ENCODE assay signal across 8 mouse cellular contexts in genomic region chr15:79545921-79546399, GRCm38 (mm10). TPM values are rescaled to one million over a fixed set of nuclear protein-coding genes. Genes with fewer than 3 reads are reported as not detected.
DNase-seq lines count a peak whose midpoint lies in the region; ATAC-seq and TF ChIP-seq lines count a peak whose summit lies in the region.

No protein-coding gene starts in this region.

- no peaks in the 10 kb centered on the region for H3K4me1 ChIP-seq in embryonic facial prominence, embryonic 11.5 days (ENCODE audit: control insufficient read depth, insufficient read depth, low read length)
- peaks cover 22% of the 10 kb centered on the region for H3K4me1 ChIP-seq in kidney, embryonic 15.5 days
- peaks cover 19% of the 10 kb centered on the region for H3K4me1 ChIP-seq in lung, embryonic 16.5 days (replicated peaks; ENCODE audit: control insufficient read depth, insufficient read depth, low read length)

- peaks cover 12% of the 10 kb centered on the region for H3K36me3 ChIP-seq in embryonic facial prominence, embryonic 11.5 days (replicated peaks; ENCODE audit: control insufficient read depth, insufficient read depth, low read depth, low read length)
- peaks cover 40% of the 10 kb centered on the region for H3K36me3 ChIP-seq in kidney, embryonic 15.5 days
- H3K36me3 ChIP-seq in lung, embryonic 16.5 days (ENCODE audit: control insufficient read depth, insufficient read depth, low read length): peaks cover 27% of the 10 kb centered on the region

- ATAC-seq in embryonic facial prominence, embryonic 11.5 days (replicated peaks; ENCODE audit: insufficient number of reproducible peaks, low FRiP score, low TSS enrichment, low read depth): peak; percentile 67
- peak; percentile 82 for ATAC-seq in kidney, embryonic 15.5 days (replicated peaks; ENCODE audit: low FRiP score)
- ATAC-seq in lung, embryonic 16.5 days (ENCODE audit: low read depth): peak; percentile 75
- ATAC-seq in neutrophil, adult 5-6 weeks (ENCODE audit: extremely low read depth, insufficient number of reproducible peaks, low FRiP score, poor library complexity, severe bottlenecking): 0 out of 2 replicates have a peak, but pooled peaks have one; percentile 5

- H3K27me3 ChIP-seq in embryonic facial prominence, embryonic 11.5 days (ENCODE audit: control insufficient read depth, insufficient read depth, low read length): no peaks in the 10 kb centered on the region
- H3K27me3 ChIP-seq in kidney, embryonic 15.5 days: 0 out of 2 replicates have a peak, but pooled peaks cover 4% of the 10 kb centered on the region
- H3K27me3 ChIP-seq in lung, embryonic 16.5 days (ENCODE audit: control insufficient read depth, insufficient read depth, low read depth, low read length): no peaks in the 10 kb centered on the region; the same call in 1 of the 2 replicates

- WGBS in embryonic facial prominence, embryonic 11.5 days: 0% methylated on average over 51 of the region's 52 CpGs
- WGBS in kidney, embryonic 15.5 days: under 1% methylated on average over 44 of the region's 52 CpGs
- WGBS in lung, embryonic 16.5 days: under 1% methylated on average over 52 of the region's 52 CpGs

- peak overlapping the region; percentile 100 for H3K27ac ChIP-seq in left cerebral cortex, adult 2 months
- peak overlapping the region; percentile 95 for H3K27ac ChIP-seq in embryonic facial prominence, embryonic 11.5 days (replicated peaks; ENCODE audit: low read depth, low read length)
- peak overlapping the region; percentile 99 for H3K27ac ChIP-seq in kidney, embryonic 15.5 days
- peak overlapping the region; percentile 97 for H3K27ac ChIP-seq in lung, embryonic 16.5 days (ENCODE audit: low read length)

- peak overlapping the region; percentile 80 for H3K4me2 ChIP-seq in embryonic facial prominence, embryonic 11.5 days (ENCODE audit: low read depth, low read length)
- H3K4me2 ChIP-seq in kidney, embryonic 15.5 days: peak overlapping the region; percentile 67
- H3K4me2 ChIP-seq in lung, embryonic 16.5 days (ENCODE audit: low read depth, low read length): peak overlapping the region; percentile 85

- TF ChIP-seq CTCF in left cerebral cortex, adult 2 months (IDR thresholded peaks at IDR 0.05): no peak

- no peaks in the 10 kb centered on the region for H3K9me3 ChIP-seq in embryonic facial prominence, embryonic 11.5 days (replicated peaks; ENCODE audit: control insufficient read depth, low read length)
- no peaks in the 10 kb centered on the region for H3K9me3 ChIP-seq in kidney, embryonic 15.5 days (replicated peaks)
- H3K9me3 ChIP-seq in lung, embryonic 16.5 days (ENCODE audit: control insufficient read depth, low read length): no peaks in the 10 kb centered on the region

- H3K4me3 ChIP-seq in left cerebral cortex, adult 2 months: peak overlapping the region; percentile 94
- H3K4me3 ChIP-seq in embryonic facial prominence, embryonic 11.5 days (ENCODE audit: low read depth, low read length): peak overlapping the region; percentile 93
- H3K4me3 ChIP-seq in kidney, embryonic 15.5 days (replicated peaks): peak overlapping the region; percentile 87
- peak overlapping the region; percentile 75 for H3K4me3 ChIP-seq in lung, embryonic 16.5 days (ENCODE audit: low read length)

- intact Hi-C loops in left cerebral cortex, adult 2 months (cut with DNase I): loop anchor here (2.0 to 5.0 kb wide), 2 partner anchors 63 to 219 kb away; partner anchors contain the start of gene Pla2g6

- peak in 1 of 2 experiments; percentile 38 for DNase-seq in left cerebral cortex, adult 2 months (ENCODE audit: extremely low spot score in 1 of 2, low spot score in 2 of 2)
- no peak for DNase-seq in left cerebral cortex, adult 8-10 months (ENCODE audit: low spot score in 2 of 2)
- peak; percentile 80 to 92 for DNase-seq in adrenal gland, adult (ENCODE audit: inconsistent age in 2 of 2, low spot score in 1 of 2)
- DNase-seq in embryonic facial prominence, embryonic 11.5 days (ENCODE audit: low spot score): peak; percentile 59
- peak; percentile 78 to 80 for DNase-seq in heart, adult 9 months (ENCODE audit: low spot score in 2 of 2)

- H3K9ac ChIP-seq in embryonic facial prominence, embryonic 11.5 days (replicated peaks; ENCODE audit: low read length): peak overlapping the region; percentile 99
- H3K9ac ChIP-seq in kidney, embryonic 15.5 days: peak overlapping the region; percentile 99
- H3K9ac ChIP-seq in lung, embryonic 16.5 days (ENCODE audit: low read length): peak overlapping the region; percentile 100

RNA-seq across cellular contexts. Expression of gene Ddx17, which starts 0.6 kb away (rescaled TPM):
- 100 to 1,000 TPM; 323 to 340 TPM for total RNA-seq in left cerebral cortex, adult 2 months (2021)
- total RNA-seq in left cerebral cortex, adult 8-10 months (2022): 100 to 1,000 TPM; 296 to 324 (median 312) TPM
- 77.4 and 79.2 TPM in 2 replicates for polyA plus RNA-seq in embryonic facial prominence, embryonic 11.5 days (2014; fragmentation: Nextera tagmentation; extraction: Ambion mirVana)
- polyA plus RNA-seq in kidney, embryonic 15.5 days (2015; fragmentation: Nextera tagmentation; extraction: Ambion mirVana): 50.0 and 51.0 TPM in 2 replicates
- polyA plus RNA-seq in lung, embryonic 16.5 days (2015; fragmentation: Nextera tagmentation; extraction: Ambion mirVana): 45.0 and 45.3 TPM in 2 replicates
- total RNA-seq in neutrophil, adult 5-6 weeks (2017): 371 and 386 TPM in 2 replicates

RNA-seq across cellular contexts. Expression of gene Kdelr3, which starts 29.7 kb away (rescaled TPM):
- under 1 TPM; 0.32 to 0.33 TPM for total RNA-seq in left cerebral cortex, adult 2 months (2021)
- under 1 TPM; 0.26 to 0.62 (median 0.48) TPM for total RNA-seq in left cerebral cortex, adult 8-10 months (2022)
- polyA plus RNA-seq in embryonic facial prominence, embryonic 11.5 days (2014; fragmentation: Nextera tagmentation; extraction: Ambion mirVana): 11.8 and 13.7 TPM in 2 replicates
- polyA plus RNA-seq in kidney, embryonic 15.5 days (2015; fragmentation: Nextera tagmentation; extraction: Ambion mirVana): 69.5 and 71.8 TPM in 2 replicates
- polyA plus RNA-seq in lung, embryonic 16.5 days (2015; fragmentation: Nextera tagmentation; extraction: Ambion mirVana): 75.3 and 78.6 TPM in 2 replicates
- total RNA-seq in neutrophil, adult 5-6 weeks (2017): not detected in 2 replicates

RNA-seq across cellular contexts. Expression of gene Kcnj4, which starts 40.9 kb away (rescaled TPM):
- total RNA-seq in left cerebral cortex, adult 2 months (2021): 100 to 1,000 TPM; 186 to 202 TPM
- total RNA-seq in left cerebral cortex, adult 8-10 months (2022): 100 to 1,000 TPM; 188 to 236 (median 202) TPM
- 0.25 TPM in 1 of 2 replicates, not detected in the other for polyA plus RNA-seq in embryonic facial prominence, embryonic 11.5 days (2014; fragmentation: Nextera tagmentation; extraction: Ambion mirVana)
- polyA plus RNA-seq in kidney, embryonic 15.5 days (2015; fragmentation: Nextera tagmentation; extraction: Ambion mirVana): 0.08 and 0.12 TPM in 2 replicates
- not detected in 2 replicates for polyA plus RNA-seq in lung, embryonic 16.5 days (2015; fragmentation: Nextera tagmentation; extraction: Ambion mirVana)
- not detected in 2 replicates for total RNA-seq in neutrophil, adult 5-6 weeks (2017)

RNA-seq across cellular contexts. Expression of gene Dmc1, which starts 58.9 kb away (rescaled TPM):
- total RNA-seq in left cerebral cortex, adult 2 months (2021): under 1 TPM; 0.66 to 0.91 TPM
- total RNA-seq in left cerebral cortex, adult 8-10 months (2022): 1 to 10 TPM in 2 of 4 experiments, under 1 TPM in 2; 0.17 to 1.8 (median 0.92) TPM
- polyA plus RNA-seq in embryonic facial prominence, embryonic 11.5 days (2014; fragmentation: Nextera tagmentation; extraction: Ambion mirVana): 0.89 and 1.5 TPM in 2 replicates
- polyA plus RNA-seq in kidney, embryonic 15.5 days (2015; fragmentation: Nextera tagmentation; extraction: Ambion mirVana): 2.6 and 2.7 TPM in 2 replicates
- polyA plus RNA-seq in lung, embryonic 16.5 days (2015; fragmentation: Nextera tagmentation; extraction: Ambion mirVana): 3.2 and 3.3 TPM in 2 replicates
- not detected in 2 replicates for total RNA-seq in neutrophil, adult 5-6 weeks (2017)

Comparison
In these comparisons a context has a peak if more than half of its experiments do, and no peak if none do; other contexts are left out.
1. DNase-seq: peak in adrenal gland, adult (2 of 2), embryonic facial prominence, embryonic 11.5 days (single experiment) and heart, adult 9 months (2 of 2); none in left cerebral cortex, adult 8-10 months (0 of 2).
2. ATAC-seq: peak in every context shown above with its lines; median percentile 82 in kidney, embryonic 15.5 days; 75 in lung, embryonic 16.5 days; 67 in embryonic facial prominence, embryonic 11.5 days; 5 in neutrophil, adult 5-6 weeks.
3. RNA of gene Kcnj4, which starts 40.9 kb away (total RNA-seq): 188 to 236 TPM in left cerebral cortex, adult 8-10 months and 186 to 202 TPM in left cerebral cortex, adult 2 months; not detected in neutrophil, adult 5-6 weeks; every median in the first group is over 100 times any median in the second.
4. Peak in every context shown above with its lines, with median percentiles within 50 percentile points of each other: H3K27ac ChIP-seq, H3K4me3 ChIP-seq, H3K4me2 ChIP-seq and H3K9ac ChIP-seq.